Mouse (Mus musculus): Measurements from ENCODE around the gene U2af2. TPM values are rescaled to one million over a fixed set of nuclear protein-coding genes. Genes with fewer than 3 reads are reported as not detected.
"Not testable (repeated sequence)": the region's sequence is repeated elsewhere in the genome, so short reads cannot be mapped to it uniquely, and the experiment has no call there.

U2af2 gene
- polyA plus RNA-seq, 1 experiment from 2014 or later: 130 TPM

DNA sequence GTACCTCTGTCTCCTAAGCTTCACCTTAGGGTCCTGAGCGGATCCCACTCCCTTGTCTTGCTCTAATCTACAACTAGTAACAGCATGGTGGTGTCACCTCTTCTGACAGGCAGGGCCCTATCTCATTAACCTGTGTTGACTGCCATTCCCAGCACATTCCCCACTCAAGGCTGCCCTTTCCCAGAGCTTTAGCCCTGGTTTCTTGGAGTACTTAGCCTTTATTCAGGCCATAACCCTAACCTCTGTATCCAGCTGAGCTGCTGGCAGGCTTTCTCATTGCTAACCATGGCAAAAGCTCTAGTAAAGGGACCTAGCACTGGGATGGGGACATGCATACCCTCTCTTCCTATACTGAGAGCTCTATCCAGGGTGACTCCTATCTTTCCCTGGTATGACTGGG lies 3.3 kb upstream of the U2af2 start:
- no peak overlapping the region for H3K27ac ChIP-seq
- H3K27me3 ChIP-seq (replicated peaks): peaks cover 43% of the 10 kb centered on the region
- H3K9me3 ChIP-seq: no peaks in the 10 kb centered on the region
- no peak overlapping the region for H3K4me3 ChIP-seq (replicated peaks)
- no peak for ATAC-seq
- no peak overlapping the region for H3K9ac ChIP-seq
- 89% methylated on average over 1 of the region's 1 CpGs for WGBS
- peaks cover 26% of the 10 kb centered on the region for H3K4me1 ChIP-seq (replicated peaks)
- no peaks in the 10 kb centered on the region for H3K36me3 ChIP-seq
- no peak overlapping the region for H3K4me2 ChIP-seq (replicated peaks)

DNA sequence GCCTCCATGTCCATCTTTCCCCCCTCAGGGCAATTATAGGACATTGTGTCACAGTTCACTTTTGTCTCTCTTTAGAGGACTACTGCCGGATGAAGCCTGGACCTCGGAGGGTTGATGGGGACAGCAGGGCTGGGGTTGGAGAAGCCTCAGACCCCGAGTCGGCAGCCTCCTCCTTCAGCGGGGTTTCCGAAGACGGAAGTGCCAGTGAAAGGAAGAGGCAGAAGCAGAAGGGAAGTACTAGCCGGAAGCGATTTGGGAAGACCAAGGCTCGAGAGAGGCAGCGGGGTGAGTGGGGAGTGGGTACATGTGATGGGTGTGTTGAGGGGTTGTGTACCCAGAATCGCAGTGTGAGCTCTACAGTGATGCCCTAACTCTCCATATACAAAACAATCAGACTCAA lies 2.5 kb upstream of the U2af2 start:
- 91% methylated on average over 12 of the region's 12 CpGs for WGBS
- no peak overlapping the region for H3K4me2 ChIP-seq (replicated peaks)
- H3K4me3 ChIP-seq (replicated peaks): no peak overlapping the region
- no peaks in the 10 kb centered on the region for H3K9me3 ChIP-seq
- H3K9ac ChIP-seq: no peak overlapping the region
- no peaks in the 10 kb centered on the region for H3K36me3 ChIP-seq
- no peak overlapping the region for H3K27ac ChIP-seq
- no peak for ATAC-seq
- H3K4me1 ChIP-seq (replicated peaks): peaks cover 24% of the 10 kb centered on the region
- peaks cover 35% of the 10 kb centered on the region for H3K27me3 ChIP-seq (replicated peaks)

DNA sequence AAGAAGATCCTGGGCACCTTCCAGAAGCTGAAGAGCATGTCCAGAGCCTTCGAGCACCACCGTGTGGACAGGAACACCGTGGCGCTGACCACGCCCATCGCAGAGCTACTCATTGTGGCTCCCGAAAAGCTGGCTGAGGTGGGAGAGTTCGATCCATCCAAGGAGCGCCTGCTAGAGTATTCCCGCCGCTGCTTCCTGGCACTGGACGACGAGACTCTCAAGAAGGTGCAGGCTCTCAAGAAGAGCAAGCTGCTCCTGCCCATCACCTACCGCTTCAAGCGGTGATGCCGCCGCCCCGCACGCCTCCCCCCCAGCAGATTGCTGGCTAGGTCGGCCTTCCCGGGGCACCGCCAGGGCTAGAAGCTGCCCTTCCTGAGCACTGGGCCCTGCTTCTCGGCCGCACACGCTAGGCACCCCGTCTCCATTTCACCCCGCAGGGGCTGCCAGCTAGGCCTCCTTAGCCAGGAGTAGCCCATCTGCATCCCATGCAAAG lies 1.7 kb upstream of the U2af2 start:
- H3K4me2 ChIP-seq (replicated peaks): peak overlapping the region; percentile 90
- WGBS: 2% methylated on average over 27 of the region's 27 CpGs
- peak overlapping the region; percentile 99 for H3K27ac ChIP-seq
- H3K36me3 ChIP-seq: no peaks in the 10 kb centered on the region
- peak overlapping the region; percentile 62 for H3K4me3 ChIP-seq (replicated peaks)
- peaks cover 24% of the 10 kb centered on the region for H3K4me1 ChIP-seq (replicated peaks)
- H3K9ac ChIP-seq: peak overlapping the region; percentile 72
- peaks cover 27% of the 10 kb centered on the region for H3K27me3 ChIP-seq (replicated peaks)
- no peaks in the 10 kb centered on the region for H3K9me3 ChIP-seq
- ATAC-seq: peak; percentile 13

DNA sequence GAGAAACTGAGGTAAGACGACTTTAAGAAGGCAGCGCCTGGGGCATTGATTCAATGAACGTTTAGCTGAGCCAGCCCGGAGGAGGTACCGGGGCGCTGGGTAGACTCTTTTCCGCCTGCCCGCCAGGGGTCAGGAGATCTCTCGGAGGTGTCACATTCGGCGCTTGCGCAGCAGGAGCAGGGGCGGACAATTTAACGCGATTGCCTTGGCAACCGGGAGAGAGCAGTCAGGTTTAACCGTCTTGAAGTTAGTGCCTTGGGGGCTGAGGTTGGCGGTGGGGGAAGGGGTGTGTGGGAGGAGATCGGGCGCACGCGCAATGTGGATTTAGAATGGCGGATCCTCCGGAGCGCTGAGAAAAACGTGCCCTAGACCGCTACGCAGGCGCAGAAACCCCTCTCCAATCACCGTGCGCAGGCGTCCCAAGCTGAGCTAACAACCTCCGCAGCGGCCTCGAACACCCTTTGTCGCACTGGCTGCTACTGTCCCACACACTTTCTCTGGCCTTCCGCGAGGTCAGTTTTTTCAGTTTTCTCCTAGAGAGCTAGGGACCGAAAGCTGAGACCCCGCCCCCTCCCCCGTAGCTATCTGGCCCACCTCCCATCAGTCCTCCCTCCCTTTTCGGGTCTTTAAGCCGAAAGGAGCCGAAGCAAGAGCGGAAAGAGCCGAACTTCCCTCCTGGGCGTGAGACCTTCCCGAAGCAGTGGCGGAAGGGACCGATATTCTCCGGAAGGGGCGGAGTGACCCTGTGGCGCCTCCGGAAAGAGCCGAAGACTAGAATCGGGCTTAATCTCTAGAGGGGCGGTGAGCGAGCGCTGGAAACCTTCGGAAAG lies 784 bp upstream of the U2af2 start:
- Histone ChIP-seq H3K36me3 (no peaks in the 10 kb centered on the region), H3K4me3 (replicated peaks) (peak overlapping the region; percentile 62), H3K4me1 (replicated peaks) (peaks cover 26% of the 10 kb centered on the region), H3K27ac (peak overlapping the region; percentile 99), H3K27me3 (replicated peaks) (peaks cover 18% of the 10 kb centered on the region), H3K9ac (peak overlapping the region; percentile 72), H3K4me2 (replicated peaks) (peak overlapping the region; percentile 90), H3K9me3 (no peaks in the 10 kb centered on the region)
- under 1% methylated on average over 60 of the region's 60 CpGs for WGBS
- ATAC-seq: peak; percentile 91

DNA sequence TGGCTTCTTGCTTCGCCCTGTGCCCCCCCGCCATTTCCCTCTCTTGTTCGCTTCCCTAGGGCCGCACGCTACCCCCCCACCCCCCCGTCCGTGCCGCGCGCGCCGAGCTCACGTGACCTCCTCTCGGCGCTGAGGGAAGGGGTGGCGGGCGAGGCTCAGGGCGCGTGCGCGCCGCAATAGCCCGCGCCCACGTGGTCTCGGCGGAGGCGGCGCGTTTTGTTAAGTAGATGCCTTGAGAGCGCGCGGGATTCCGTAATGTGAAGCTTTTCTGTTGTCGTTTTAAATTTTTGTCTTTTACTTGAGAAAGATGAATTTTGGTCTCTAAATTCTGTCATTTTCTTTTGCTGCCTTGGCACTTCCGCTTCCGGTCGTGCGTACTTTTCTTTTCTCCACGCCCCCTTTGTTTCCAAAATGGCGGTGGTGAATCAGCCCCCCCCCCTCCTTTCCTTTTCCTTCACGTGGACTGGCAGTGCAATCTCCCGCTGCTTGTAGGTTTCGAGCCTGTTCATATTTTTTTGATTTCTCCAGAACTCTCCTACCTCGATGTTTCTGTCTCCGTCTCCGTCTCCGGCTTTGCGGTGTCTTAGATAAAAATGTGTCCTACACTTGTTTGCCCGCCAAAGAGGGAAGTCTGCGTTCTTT lies 538 bp downstream of the U2af2 start:
- Histone ChIP-seq H3K27ac (peak overlapping the region; percentile 99), H3K4me3 (replicated peaks) (peak overlapping the region; percentile 62), H3K27me3 (replicated peaks) (peaks cover 7% of the 10 kb centered on the region; the same call in 1 of the 2 replicates), H3K9me3 (no peaks in the 10 kb centered on the region), H3K36me3 (0 out of 2 replicates have a peak, but pooled peaks cover 7% of the 10 kb centered on the region), H3K4me2 (replicated peaks) (peak overlapping the region; percentile 74), H3K4me1 (replicated peaks) (peaks cover 22% of the 10 kb centered on the region), H3K9ac (peak overlapping the region; percentile 72)
- peak; percentile 68 for ATAC-seq
- WGBS: under 1% methylated on average over 51 of the region's 51 CpGs

DNA sequence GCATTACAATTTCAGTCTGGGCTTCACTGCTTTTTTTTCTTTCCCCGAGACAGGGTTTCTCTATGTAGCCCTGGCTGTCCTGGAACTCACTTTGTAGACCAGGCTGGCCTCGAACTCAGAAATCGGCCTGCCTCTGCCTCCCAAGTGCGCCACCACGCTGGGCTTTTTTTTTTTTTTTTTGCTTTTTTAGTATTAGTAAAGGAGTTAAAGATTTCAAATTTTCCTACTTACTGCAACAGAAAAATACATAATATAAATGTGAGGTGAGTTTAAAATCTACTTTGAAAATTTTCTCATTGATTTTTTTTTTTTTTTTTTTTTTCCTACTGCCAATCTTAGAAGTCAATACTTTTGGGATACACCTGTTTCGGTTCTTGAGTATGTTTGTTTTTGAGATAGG lies 2.9 kb downstream of the U2af2 start:
- Histone ChIP-seq H3K9ac (no peak overlapping the region), H3K36me3 (peaks cover 28% of the 10 kb centered on the region), H3K27me3 (replicated peaks) (no peaks in the 10 kb centered on the region), H3K4me2 (replicated peaks) (peak overlapping the region; percentile 74; the same call in 1 of the 2 replicates), H3K4me1 (replicated peaks) (peaks cover 21% of the 10 kb centered on the region), H3K9me3 (no peaks in the 10 kb centered on the region), H3K4me3 (replicated peaks) (no peak overlapping the region), H3K27ac (no peak overlapping the region)
- ATAC-seq: no peak
- 89% methylated on average over 6 of the region's 6 CpGs for WGBS

DNA sequence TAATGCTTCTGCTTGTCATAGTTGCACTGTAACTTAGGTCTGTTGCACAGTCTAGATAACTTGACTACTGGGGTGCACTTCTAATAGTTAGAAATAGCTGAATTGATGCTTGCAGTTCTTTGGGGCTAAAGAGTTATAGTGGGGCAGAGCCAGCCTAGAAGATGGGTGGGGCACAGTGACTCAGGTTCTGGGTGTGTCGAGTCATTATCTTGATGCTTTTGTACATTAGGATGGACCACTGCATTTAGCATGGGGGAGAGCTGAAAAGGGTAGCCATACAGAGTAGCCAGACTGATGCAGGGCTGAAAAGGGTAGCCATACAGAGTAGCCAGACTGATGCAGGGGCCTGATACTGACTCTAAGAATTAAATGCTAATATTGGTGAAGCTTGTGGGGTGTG lies 11.6 kb downstream of the U2af2 start:
- Histone ChIP-seq H3K9ac (no peak overlapping the region), H3K4me3 (replicated peaks) (no peak overlapping the region), H3K27ac (no peak overlapping the region), H3K36me3 (peaks cover 65% of the 10 kb centered on the region), H3K27me3 (replicated peaks) (no peaks in the 10 kb centered on the region), H3K4me1 (replicated peaks) (no peaks in the 10 kb centered on the region), H3K9me3 (no peaks in the 10 kb centered on the region), H3K4me2 (replicated peaks) (no peak overlapping the region)
- 62% methylated on average over 1 of the region's 1 CpGs for WGBS
- peak; percentile 31; the same call in 1 of the 2 replicates for ATAC-seq

DNA sequence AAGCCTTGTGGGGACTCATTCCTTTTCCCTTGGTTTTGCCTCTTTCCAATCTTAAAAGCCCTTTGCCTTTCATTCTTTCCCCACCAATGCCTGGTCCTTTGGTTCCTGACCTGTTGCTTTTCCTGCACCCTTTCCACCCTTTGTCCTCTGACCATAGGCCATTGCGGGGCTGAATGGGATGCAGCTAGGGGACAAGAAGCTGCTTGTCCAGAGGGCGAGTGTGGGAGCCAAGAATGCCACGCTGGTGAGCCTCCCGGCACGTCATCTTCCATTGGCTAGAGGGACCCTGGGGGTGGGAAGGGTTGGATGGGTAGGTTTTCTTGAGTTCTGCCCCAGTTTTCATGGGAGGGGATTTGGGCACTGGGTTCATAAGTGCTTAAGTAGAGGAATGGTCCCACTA lies 13.0 kb downstream of the U2af2 start:
- Histone ChIP-seq H3K4me1 (replicated peaks) (no peaks in the 10 kb centered on the region), H3K4me3 (replicated peaks) (no peak overlapping the region), H3K9ac (no peak overlapping the region), H3K27ac (no peak overlapping the region), H3K27me3 (replicated peaks) (no peaks in the 10 kb centered on the region), H3K9me3 (no peaks in the 10 kb centered on the region), H3K36me3 (peaks cover 55% of the 10 kb centered on the region), H3K4me2 (replicated peaks) (no peak overlapping the region)
- no peak for ATAC-seq
- 96% methylated on average over 5 of the region's 5 CpGs for WGBS

DNA sequence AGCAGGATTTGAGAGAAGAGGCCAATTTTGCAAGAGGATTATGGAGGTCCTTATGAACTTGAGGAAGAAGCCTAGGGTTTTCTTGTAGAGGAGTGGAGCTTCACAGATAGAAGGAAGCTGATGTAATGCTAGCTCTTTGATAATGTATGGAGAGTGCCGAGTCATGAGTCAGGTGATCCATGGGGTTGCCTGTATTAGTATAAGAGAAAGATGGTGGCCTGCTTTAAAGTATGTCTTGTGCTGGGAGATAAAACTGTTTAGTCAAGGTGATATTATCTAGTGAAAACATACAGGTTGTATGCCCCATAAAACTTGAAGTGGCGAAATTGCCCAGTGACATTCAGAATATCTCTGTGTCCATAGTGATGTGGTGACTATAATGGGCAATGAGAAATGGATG lies 15.0 kb downstream of the U2af2 start:
- no peaks in the 10 kb centered on the region for H3K27me3 ChIP-seq (replicated peaks)
- H3K9me3 ChIP-seq: no peaks in the 10 kb centered on the region
- H3K4me2 ChIP-seq (replicated peaks): no peak overlapping the region
- peaks cover 4% of the 10 kb centered on the region for H3K4me1 ChIP-seq (replicated peaks)
- 65% methylated on average over 2 of the region's 2 CpGs for WGBS
- no peak for ATAC-seq
- H3K9ac ChIP-seq: no peak overlapping the region
- no peak overlapping the region for H3K27ac ChIP-seq
- peaks cover 48% of the 10 kb centered on the region for H3K36me3 ChIP-seq
- no peak overlapping the region for H3K4me3 ChIP-seq (replicated peaks)

DNA sequence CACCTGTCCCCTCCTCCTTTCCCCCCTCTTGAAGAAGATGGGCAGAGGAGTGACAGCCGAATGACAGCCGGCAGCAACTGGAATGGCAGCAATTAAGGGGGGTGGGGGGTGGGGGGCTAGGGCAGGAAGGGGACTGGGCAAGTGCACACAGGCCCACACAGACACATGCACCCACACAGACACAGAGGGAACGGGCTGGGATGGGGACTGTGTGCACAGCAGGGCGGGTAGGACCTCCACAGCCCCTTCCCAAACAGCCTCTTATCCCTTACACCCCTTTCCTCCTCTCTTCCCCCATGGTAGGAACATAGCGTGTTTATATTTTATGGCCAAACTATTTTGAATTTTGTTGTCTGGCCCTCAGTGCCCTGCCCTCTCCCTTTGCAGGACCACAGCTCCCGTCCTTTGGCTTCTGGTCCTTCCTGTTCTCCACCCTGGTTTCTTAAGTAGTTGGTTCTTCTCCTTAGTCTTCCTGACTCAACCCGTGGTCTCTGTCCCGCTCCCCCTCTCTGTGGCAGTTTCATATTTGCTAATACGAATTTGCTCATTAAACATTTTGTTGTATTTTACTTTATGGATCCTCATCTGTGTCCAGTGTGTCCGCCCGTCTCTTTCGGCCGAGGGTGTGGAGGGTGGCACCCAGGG lies 17.5 kb downstream of the U2af2 start:
- peak overlapping the region; percentile 95 for H3K27ac ChIP-seq
- H3K4me1 ChIP-seq (replicated peaks); H3K9me3 ChIP-seq; H3K27me3 ChIP-seq (replicated peaks): not testable (repeated sequence)
- ATAC-seq: peak; percentile 23
- peak overlapping the region; percentile 99; the same call in 1 of the 2 replicates for H3K9ac ChIP-seq
- H3K36me3 ChIP-seq: peaks cover 29% of the 10 kb centered on the region
- H3K4me3 ChIP-seq (replicated peaks): peak overlapping the region; percentile 99
- peak overlapping the region; percentile 68 for H3K4me2 ChIP-seq (replicated peaks)
- 32% methylated on average over 8 of the region's 13 CpGs for WGBS

DNA sequence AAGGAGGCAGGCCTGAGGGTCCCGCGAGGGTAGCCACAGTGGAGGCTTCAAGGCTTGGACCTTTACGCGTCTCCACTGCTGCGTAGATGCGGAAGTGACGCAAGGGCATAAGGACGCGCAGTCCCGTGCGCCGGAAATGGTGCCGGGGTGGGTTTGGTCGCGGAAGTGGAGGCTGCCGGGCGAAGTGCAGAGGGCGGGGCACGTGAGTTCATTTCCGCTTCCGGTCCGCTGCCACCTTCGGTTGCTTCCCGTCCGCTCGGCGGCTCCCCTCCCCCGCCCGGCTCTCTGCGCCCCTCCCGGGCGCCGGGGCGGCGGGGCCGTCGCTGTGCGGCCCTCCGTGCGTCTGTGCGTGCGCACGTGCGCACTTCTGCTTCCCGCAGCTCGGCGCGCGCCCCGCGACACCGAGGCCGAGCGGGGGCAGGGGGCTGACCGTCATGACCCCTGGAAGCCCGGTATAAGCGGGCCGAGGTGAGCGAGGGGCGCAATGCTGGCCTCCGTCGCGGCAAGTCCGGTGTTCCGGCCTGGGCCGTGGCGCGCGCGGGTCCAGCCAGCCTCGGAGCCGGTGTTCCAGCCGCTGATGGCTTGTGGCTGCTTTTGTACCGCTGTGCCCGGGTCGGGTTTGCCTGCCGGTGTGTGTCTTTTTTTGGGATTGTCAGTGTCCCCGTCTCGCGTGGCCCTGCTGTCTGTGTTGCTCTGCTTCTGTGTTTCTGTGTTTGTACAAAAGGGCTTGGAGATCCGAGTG lies 18.2 kb downstream of the U2af2 start, which contains the start of gene Epn1:
Epn1 (plus strand) TSS at position 226 of the 742 bp plus-strand sequence.
- no peaks in the 10 kb centered on the region for H3K27me3 ChIP-seq (replicated peaks)
- peak within 1 kb of the TSS; percentile 99 for H3K4me3 ChIP-seq (replicated peaks)
- H3K36me3 ChIP-seq: peaks cover 27% of the 10 kb centered on the region
- H3K4me2 ChIP-seq (replicated peaks): peak within 1 kb of the TSS; percentile 68
- peak within 1 kb of the TSS; percentile 99 for H3K9ac ChIP-seq
- H3K4me1 ChIP-seq (replicated peaks): peaks cover 8% of the 10 kb centered on the region
- ATAC-seq: peak; percentile 96
- no peaks in the 10 kb centered on the region for H3K9me3 ChIP-seq
- peak within 1 kb of the TSS; percentile 95 for H3K27ac ChIP-seq
- under 1% methylated on average over 69 of the region's 81 CpGs for WGBS

All from intestine, embryonic 15.5 days (tissue).